Mouse (Mus musculus) liver, postnatal 0 days (tissue): ENCODE results near the gene Amn. TPM values are rescaled to one million over a fixed set of nuclear protein-coding genes. Genes with fewer than 3 reads are reported as not detected.

Experiments
- ATAC-seq: fragments of 200-750 bp; cut with Nextera tagmentation; 2 replicates; pipeline ENCODE4 v1.8.0; 2017; ENCODE audit warnings: mild to moderate bottlenecking, moderate library complexity
- DNase-seq: peaks from one replicate; pipeline ENCODE4 v3.0.0-alpha.2; 2016
- H3K27ac ChIP-seq: fragments of 300-500 bp; sonication (generic); 2 replicates; pipeline ENCODE4 v1.5.1; 2014; ENCODE audit warnings: antibody characterized with exemption, moderate library complexity, mild to moderate bottlenecking, low read depth
- H3K27me3 ChIP-seq: fragments of 300-500 bp; sonication (generic); 2 replicates; pipeline ENCODE4 v1.6.1; 2014; ENCODE audit warnings: low read length, control low read depth, mixed read lengths; ENCODE audit not compliant: insufficient read depth
- H3K36me3 ChIP-seq: fragments of 300-500 bp; sonication (generic); replicated peaks from 2 replicates; pipeline ENCODE4 v1.6.1; 2014; ENCODE audit warnings: mild to moderate bottlenecking, control low read depth, low read length, moderate library complexity, mixed read lengths; ENCODE audit not compliant: insufficient read depth
- H3K4me1 ChIP-seq: fragments of 300-500 bp; sonication (generic); 2 replicates; pipeline ENCODE4 v1.6.1; 2014; ENCODE audit warnings: antibody characterized with exemption, mild to moderate bottlenecking, control low read depth; ENCODE audit not compliant: insufficient read depth
- H3K4me2 ChIP-seq: fragments of 300-500 bp; sonication (generic); 2 replicates; pipeline ENCODE4 v1.6.1; 2014; ENCODE audit warnings: low read depth, mild to moderate bottlenecking, low read length, moderate library complexity, mixed read lengths
- H3K4me3 ChIP-seq: fragments of 300-500 bp; sonication (generic); 2 replicates; pipeline ENCODE4 v1.5.1; 2014; ENCODE audit warnings: low read depth, low read length
- H3K9ac ChIP-seq: fragments of 300-500 bp; sonication (generic); replicated peaks from 2 replicates; pipeline ENCODE4 v1.6.1; 2014; ENCODE audit warnings: mild to moderate bottlenecking, moderate library complexity
- H3K9me3 ChIP-seq: fragments of 300-500 bp; sonication (generic); 2 replicates; pipeline ENCODE4 v1.6.1; 2016; ENCODE audit warnings: mild to moderate bottlenecking, control low read depth, low read length, mixed read lengths
- CTCF ChIP-seq: sonication (generic); IDR thresholded peaks from 2 replicates; pipeline ENCODE4 v1.5.1; 2016; ENCODE audit warnings: antibody characterized with exemption, low read depth
- EP300 ChIP-seq: IDR thresholded peaks from 2 replicates; pipeline ENCODE4 v1.6.1; 2016; ENCODE audit warnings: antibody characterized with exemption, low read depth, mild to moderate bottlenecking
- WGBS: fragments of 180-500 bp; shearing (Covaris S2); extraction: QIAGEN DNeasy Blood & Tissue Kit; methylation state at CpG from one replicate; pipeline ENCODE4 v1.1.7; 2014; ENCODE audit not compliant: insufficient replicate concordance; 5-methylcytosine and 5-hydroxymethylcytosine counted together
- polyA plus RNA-seq: library from polyadenylated mRNA; unstranded; fragments of >200 nt; fragmentation: Nextera tagmentation; extraction: Ambion mirVana; gene quantifications from 2 replicates; pipeline ENCODE4 v1.2.1, GENCODE M21; 2015

Amn gene
- polyA plus RNA-seq, 1 experiment from 2014 or later: 0.61 TPM

GRCm38 (mm10) chr12:111241916-111242315 is 29.0 kb upstream of the Amn start:
- no peak overlapping the region for H3K27ac ChIP-seq
- H3K36me3 ChIP-seq: peaks cover 22% of the 10 kb centered on the region
- H3K27me3 ChIP-seq: no peaks in the 10 kb centered on the region
- H3K9ac ChIP-seq: no peak overlapping the region
- ATAC-seq: no peak
- DNase-seq: no peak
- no peak overlapping the region for H3K4me3 ChIP-seq
- H3K4me2 ChIP-seq: no peak overlapping the region
- H3K9me3 ChIP-seq: no peaks in the 10 kb centered on the region
- TF ChIP-seq EP300 (no peak), CTCF (no peak)
- H3K4me1 ChIP-seq: 0 out of 2 replicates have a peak, but pooled peaks cover 4% of the 10 kb centered on the region
- 93% methylated on average over 6 of the region's 6 CpGs for WGBS

DNA sequence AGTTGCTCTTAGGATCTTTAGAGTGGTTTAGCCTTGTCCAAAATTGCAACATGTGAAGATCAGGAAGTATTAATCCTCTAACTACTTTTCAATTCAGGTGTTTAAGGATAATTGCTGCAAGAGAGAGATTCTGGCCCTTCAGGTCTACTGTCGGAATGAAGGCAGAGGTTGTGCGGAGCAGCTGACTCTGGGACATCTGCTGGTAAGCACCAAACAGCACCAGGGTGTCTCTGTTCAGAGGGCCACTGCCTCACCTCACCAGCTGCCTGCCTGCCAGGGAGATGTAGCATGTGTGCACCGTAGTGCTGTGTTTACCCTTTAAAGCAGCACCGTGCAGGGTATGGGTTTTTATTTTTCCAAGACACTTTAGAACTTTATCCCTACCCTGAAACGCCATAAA is 28.5 kb upstream of the Amn start:
- Histone ChIP-seq H3K9me3 (no peaks in the 10 kb centered on the region), H3K4me1 (peaks cover 7% of the 10 kb centered on the region; the same call in 1 of the 2 replicates), H3K4me3 (no peak overlapping the region), H3K27me3 (no peaks in the 10 kb centered on the region), H3K36me3 (peaks cover 20% of the 10 kb centered on the region), H3K4me2 (no peak overlapping the region), H3K9ac (no peak overlapping the region), H3K27ac (no peak overlapping the region)
- DNase-seq (no peak), ATAC-seq (no peak)
- no peak for TF ChIP-seq CTCF
- TF ChIP-seq EP300: no peak
- 88% methylated on average over 5 of the region's 5 CpGs for WGBS

GRCm38 (mm10) chr12:111243733-111244132 is 27.2 kb upstream of the Amn start:
- no peak overlapping the region for H3K4me3 ChIP-seq
- ATAC-seq: no peak
- no peaks in the 10 kb centered on the region for H3K9me3 ChIP-seq
- WGBS: 82% methylated on average over 12 of the region's 12 CpGs
- H3K4me2 ChIP-seq: no peak overlapping the region
- H3K27ac ChIP-seq: no peak overlapping the region
- peaks cover 9% of the 10 kb centered on the region; the same call in 1 of the 2 replicates for H3K4me1 ChIP-seq
- TF ChIP-seq EP300 (no peak), CTCF (no peak)
- H3K9ac ChIP-seq: no peak overlapping the region
- H3K36me3 ChIP-seq: peaks cover 13% of the 10 kb centered on the region
- DNase-seq: no peak
- no peaks in the 10 kb centered on the region for H3K27me3 ChIP-seq

- ATAC-seq: no peak
- H3K36me3 ChIP-seq: peaks cover 11% of the 10 kb centered on the region
- no peaks in the 10 kb centered on the region for H3K27me3 ChIP-seq
- TF ChIP-seq EP300: no peak
- no peak for TF ChIP-seq CTCF
- 85% methylated on average over 6 of the region's 6 CpGs for WGBS
- no peak overlapping the region for H3K4me2 ChIP-seq
- H3K9me3 ChIP-seq: no peaks in the 10 kb centered on the region
- no peak overlapping the region for H3K27ac ChIP-seq
- H3K9ac ChIP-seq: no peak overlapping the region
- DNase-seq: no peak
- H3K4me1 ChIP-seq: peaks cover 9% of the 10 kb centered on the region; the same call in 1 of the 2 replicates
- H3K4me3 ChIP-seq: no peak overlapping the region
Measured at GRCm38 (mm10) chr12:111245070-111245469, 25.8 kb upstream of the Amn start.

DNA sequence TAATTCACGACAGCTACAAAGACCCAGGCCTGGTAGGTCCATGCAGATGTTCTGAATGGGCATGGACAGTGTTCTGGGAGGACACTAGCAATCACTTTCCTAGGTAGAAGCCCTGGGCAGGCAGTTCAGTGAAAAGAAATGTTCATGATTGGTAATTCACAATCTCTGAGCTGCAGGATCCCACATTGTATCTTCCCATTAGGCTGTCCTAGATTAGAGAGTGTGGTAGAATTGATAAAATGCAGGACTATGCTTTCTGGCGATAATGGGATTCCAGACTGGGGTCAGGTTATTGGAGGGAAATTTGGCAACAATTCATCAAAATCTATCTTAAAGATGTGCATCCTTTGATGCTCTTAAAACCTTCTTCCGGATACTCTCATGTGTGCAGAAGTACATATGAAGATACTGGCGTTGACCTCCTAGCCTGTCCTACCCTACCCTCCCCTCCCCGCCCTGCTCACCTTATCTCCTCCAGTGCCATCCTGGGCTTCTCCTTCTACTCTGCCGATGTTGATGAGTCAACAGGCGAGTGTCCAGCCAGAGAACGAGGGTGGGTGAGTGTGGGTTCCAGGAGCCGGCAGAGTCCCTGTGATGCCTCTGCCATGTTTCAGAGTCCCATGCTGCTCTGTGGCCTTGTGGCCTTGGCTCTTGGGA is 24.0 kb upstream of the Amn start:
- TF ChIP-seq EP300 (peak; percentile 92), CTCF (no peak)
- H3K4me1 ChIP-seq: peaks cover 9% of the 10 kb centered on the region; the same call in 1 of the 2 replicates
- DNase-seq: no peak
- H3K27ac ChIP-seq: no peak overlapping the region
- ATAC-seq: peak; percentile 60
- H3K9me3 ChIP-seq: no peaks in the 10 kb centered on the region
- 49% methylated on average over 9 of the region's 9 CpGs for WGBS
- peaks cover 11% of the 10 kb centered on the region for H3K36me3 ChIP-seq
- no peaks in the 10 kb centered on the region for H3K27me3 ChIP-seq
- H3K4me2 ChIP-seq: no peak overlapping the region
- H3K9ac ChIP-seq: no peak overlapping the region
- no peak overlapping the region for H3K4me3 ChIP-seq

GRCm38 (mm10) chr12:111249095-111249494 is 21.8 kb upstream of the Amn start:
- no peaks in the 10 kb centered on the region for H3K27me3 ChIP-seq
- H3K36me3 ChIP-seq: peaks cover 7% of the 10 kb centered on the region
- H3K27ac ChIP-seq: no peak overlapping the region
- no peak overlapping the region for H3K4me3 ChIP-seq
- TF ChIP-seq EP300 (no peak), CTCF (peak; percentile 28)
- no peak overlapping the region for H3K9ac ChIP-seq
- no peak overlapping the region for H3K4me2 ChIP-seq
- ATAC-seq: no peak
- DNase-seq: no peak
- peaks cover 9% of the 10 kb centered on the region; the same call in 1 of the 2 replicates for H3K4me1 ChIP-seq
- 47% methylated on average over 3 of the region's 3 CpGs for WGBS
- H3K9me3 ChIP-seq: no peaks in the 10 kb centered on the region
